Mouse (Mus musculus) bone marrow, adult 2 months (tissue): ENCODE data around the gene Szt2.

Source experiments
- CTCF ChIP-seq: fragments of 200-500 bp; IDR thresholded peaks from 2 replicates; pipeline ENCODE4 v1.5.1; 2011; ENCODE audit warnings: low read length, control low read depth; ENCODE audit not compliant: control insufficient read depth, insufficient read depth
- POLR2A ChIP-seq: fragments of 200-500 bp; IDR thresholded peaks from 2 replicates; pipeline ENCODE4 v1.6.1; 2011; ENCODE audit warnings: low read depth, mild to moderate bottlenecking, control low read depth, low read length, borderline replicate concordance; ENCODE audit not compliant: control insufficient read depth

- TF ChIP-seq POLR2A (no peak), CTCF (no peak)
Observed at GRCm38 (mm10) chr4:118363985-118364384, 45.1 kb downstream of the Szt2 start.
